Mouse (Mus musculus): ENCODE results near the gene Ly6g6c.

Gene Ly6g6c

DNA sequence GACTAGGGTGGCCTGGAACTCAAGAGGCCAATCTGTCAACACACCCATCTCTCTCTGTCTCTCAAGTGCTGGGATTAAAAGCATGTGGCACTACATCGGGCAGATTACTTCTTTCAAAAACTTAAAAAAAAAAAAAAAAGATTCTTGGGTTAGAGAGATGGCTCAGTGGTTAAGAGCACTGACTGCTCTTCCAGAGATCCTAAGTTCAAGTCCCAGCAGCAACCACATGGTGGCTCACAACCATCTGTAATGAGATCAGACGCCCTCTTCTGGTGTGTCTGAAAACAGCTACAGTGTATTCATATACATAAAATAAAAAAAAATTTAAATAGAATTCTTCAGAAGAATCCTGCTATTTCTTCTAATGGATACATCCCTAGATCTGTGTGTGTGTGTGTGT is 23.0 kb downstream of the Ly6g6c start:
- no peak for DNase-seq

DNA sequence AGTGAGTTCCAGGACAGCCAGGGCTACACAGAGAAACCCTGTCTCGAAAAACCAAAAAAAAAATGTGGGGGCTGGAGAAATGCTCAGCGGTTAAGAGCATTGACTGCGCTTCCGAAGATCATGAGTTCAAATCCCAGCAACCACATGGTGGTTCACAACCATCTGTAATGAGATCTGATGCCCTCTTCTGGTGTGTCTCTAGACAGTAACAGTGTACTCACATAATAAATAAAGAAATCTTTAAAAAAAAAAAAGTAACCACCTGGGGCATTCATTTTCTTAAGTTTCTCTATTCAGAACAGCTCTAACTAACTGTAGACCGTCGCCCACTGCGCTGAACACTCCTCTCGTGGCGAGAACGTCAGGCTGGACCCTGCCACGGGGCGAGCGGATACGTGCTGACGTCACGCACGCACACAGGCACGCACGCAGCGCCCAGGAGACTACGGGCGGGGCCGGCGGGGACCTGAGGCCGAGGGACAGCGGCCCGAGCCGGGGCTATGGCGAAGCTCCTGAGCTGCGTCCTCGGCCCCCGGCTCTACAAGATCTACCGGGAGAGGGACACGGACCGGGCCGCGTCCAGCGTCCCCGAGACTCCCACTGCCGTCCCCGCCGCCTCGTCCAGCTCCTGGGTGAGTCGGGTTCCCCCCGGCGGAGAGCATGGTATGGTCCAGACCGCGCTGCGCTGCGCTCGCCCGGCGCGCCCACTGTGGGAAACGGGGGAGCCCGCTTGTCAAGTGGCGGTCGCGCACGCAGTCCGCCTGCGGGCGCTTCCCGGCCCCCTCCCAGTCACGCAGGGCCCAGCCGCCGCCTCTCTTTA is 23.8 kb downstream of the Ly6g6c start, which contains the start of gene Abhd16a:
Gene Abhd16a, plus strand, starts transcription at position 439 of the 820 bp plus-strand sequence.
- peak; percentile 97 for DNase-seq

DNA sequence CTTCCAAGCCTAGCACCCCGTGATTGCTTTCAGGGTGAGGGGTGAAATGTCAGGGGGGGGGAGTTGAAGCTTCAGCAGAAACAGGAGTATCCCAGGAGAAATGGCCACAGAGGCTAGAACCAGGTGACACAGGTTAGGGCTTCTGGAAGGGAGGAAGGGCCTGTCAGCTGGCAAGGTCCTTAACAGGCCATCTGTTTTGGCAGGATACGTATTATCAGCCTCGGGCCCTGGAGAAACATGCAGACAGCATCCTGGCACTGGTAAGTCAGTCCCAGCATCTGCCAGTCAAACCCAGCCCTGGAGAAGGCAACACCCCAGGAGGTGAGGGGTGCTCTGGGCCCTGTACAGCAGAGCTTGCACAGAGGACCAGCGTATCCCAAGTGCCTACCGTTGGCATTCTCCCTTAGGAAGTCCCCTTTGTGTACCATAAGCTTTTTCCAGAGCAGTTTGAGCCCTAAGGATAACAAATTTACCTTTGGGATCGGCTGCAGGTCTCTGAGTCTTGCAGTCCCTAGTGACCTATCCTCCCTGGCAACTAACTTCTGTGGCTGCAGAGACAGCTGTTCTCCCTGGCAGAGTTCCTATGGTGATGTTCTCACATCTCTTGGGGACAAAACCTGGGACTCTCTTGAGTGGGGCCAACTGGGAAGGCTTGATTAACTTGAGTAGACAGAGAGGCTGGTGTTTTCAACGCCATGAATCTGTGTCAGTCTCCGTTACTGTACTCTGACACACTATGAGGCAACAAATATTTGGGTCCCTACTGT is 25.2 kb downstream of the Ly6g6c start:
- DNase-seq = peak; percentile 9

DNA sequence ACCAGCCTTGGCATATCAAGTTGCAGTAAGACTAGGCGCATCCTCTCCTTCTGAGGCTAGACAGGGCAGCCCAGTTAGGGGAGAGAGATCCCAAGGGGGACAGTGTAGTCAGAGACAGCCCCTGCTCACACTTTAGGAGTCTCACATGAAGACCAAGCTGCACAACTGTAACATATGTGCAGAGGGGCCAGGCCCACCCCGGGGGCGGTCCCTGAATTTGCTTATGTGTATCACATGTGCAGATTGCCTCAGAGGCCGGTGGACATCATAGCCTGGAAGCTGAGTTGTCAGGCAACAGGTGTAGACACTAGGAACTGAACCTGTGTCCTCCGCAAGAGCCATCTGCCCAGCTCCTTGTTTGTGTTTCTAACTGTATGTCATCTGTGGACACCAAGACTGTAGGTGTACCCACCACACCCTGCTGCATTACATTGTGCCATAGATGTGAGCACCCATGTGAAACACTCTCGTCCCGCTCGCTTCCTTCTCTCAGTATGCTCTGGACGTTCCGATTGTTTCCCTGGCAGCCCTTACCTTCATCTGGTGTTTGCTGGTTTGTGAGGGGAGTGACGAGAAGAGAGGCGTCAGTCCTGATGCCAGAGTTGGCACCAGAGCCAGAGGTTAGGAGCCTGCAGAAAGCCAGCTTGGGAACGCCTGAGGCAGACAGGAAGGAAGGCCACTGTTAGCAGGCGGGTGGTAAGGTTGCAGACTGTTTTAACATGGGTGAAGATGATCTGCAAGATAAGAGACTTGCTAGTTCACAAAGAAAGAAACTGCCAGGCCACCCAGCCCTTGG is 27.4 kb downstream of the Ly6g6c start:
- DNase-seq = no peak

DNA sequence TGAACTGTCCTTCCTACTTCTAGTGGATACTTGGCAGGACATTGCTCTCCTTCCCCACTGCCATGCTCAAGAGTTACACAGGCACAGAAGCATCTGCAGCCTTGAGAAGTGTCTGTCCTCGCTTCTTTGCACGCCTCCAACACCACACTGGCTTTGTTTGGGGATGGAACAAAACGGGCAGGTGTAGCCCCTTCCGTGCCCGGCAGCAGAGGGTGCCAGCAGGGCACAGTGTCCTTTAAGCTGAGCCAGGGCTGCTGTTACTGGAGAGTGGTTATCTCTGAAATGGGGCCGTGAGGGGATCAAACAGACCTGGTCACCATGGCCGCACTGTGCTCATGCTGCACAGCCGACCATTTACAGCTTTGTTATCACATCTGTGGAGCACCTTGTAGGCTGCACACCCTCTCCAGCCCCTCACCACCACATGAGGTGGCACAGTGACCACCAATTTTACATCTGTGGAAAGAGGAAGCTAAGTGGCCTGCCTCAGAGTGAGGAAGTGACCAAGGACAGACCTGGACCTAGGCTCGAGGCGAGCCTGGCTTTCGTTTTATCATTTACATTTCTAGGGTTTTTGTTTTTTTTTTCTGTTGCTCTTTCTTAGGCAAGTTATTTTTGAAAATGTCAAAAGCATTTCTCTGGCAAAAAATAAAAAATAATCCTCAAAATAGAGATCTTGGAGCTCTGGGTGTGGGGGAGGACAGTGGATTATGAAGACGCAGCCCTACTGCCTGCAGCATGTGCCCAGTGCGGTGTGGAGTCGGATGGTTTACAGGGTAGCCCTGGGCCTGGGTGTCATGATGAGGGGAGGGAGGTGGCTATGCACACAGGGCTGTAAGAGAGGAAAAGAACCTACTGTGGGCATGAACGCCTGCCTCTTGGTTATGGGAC is 29.5 kb downstream of the Ly6g6c start:
- no peak for DNase-seq

DNA sequence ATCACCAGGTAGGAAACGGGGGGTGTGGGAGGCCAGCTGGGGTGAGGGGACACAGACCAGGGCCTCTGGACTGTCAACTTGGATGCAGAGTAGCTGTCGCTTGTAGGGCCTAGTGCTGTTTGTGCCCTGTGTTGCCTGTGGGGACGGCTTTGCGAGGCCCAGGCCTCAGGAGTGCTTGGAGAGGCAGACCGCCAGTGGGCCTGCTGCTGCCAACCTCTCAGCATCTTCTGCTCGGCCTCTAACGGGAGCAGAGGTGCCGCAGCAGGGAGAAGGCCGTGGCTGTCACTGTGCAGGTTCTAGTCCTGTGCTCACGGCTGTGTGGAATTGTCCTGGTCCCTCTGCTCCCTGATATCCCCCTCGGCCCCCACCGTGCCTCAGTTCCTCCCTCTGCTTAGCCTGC is 31.4 kb downstream of the Ly6g6c start:
- DNase-seq = no peak

DNA sequence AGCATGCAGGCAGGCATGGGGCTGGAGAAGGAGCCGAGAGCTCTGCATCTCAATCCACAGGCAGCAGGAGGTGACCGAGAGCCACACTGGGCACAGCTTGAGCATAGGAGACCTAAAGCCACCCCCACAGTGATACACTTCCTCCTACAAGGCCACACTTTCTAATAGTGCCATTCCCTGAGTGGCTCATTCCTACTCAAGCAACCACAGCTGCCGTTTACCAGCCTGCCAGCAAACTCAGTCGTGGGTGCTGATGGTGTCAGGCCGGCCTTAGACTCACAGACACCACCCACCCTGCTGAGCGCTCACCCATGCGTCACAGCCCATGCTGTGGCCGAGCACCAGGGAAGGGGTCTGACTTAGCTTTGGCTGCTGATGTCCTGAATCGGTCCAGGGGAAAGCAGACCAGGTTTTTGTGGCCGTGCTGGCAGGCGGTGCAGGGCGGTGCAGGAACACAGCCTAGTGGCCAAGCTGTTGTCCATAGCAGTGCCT is 32.0 kb downstream of the Ly6g6c start:
- peak; percentile 26 for DNase-seq

DNA sequence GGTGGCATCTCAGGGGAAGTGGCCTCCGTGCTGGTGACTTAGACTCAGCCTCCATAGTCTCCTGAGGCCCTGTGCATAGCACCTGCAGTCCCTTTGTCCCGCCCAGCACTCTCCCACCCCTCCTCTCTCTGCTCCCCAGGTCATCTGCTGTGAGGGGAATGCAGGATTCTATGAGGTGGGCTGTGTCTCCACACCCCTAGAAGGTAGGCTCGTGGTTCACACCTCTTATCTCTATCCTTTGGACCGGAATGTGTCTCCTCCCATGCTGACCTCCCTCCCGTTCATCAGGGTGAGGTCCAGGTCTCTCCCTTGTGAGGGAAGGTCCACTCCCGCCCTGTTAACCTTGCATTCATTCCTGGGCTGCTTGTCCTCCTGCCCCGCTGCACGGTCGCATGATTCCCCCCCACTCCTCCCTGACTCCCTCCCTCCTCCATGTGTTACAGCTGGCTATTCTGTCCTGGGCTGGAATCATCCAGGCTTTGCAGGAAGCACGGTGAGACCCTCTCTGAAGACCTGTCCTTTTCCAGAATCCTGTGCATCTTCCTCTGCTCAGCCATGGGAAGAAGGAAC is 35.1 kb downstream of the Ly6g6c start:
- DNase-seq = no peak

DNA sequence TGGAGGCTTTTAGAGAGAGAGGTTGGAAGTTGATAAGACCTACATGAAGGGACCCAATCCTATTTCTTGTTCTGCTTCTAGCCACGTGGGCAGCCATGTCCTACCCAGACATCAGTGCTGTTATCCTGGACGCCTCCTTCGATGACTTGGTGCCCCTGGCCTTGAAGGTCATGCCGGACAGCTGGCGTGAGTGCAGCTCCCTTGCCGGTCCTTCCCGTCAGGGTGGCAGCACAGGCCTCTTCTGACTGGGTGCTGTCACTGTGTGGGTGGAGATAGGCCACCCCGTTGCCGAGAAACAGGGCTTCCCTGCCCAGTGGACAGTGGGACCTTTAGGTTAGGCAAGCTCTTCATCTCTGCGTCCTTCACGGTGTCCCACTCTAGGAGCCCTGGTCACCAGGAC is 36.0 kb downstream of the Ly6g6c start:
- DNase-seq = no peak

DNA sequence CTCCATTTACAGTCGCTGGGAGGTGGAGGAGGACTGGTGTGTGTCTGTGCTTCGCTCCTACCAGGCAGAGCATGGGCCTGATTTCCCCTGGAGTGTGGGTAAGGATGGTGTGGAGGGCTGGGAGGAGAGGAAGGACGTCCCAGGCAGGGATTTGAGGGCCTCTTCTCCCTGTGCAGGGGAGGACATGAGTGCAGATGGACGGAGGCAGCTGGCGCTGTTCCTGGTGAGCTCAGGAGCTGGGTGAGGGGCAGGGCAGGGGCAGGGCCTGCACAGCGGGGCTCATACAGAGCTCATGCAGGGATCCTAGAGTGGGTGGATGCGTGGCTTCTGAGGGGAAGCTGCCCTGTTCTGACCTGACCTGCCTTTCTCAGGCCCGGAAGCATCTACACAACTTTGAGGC is 37.1 kb downstream of the Ly6g6c start:
- DNase-seq = no peak

DNA sequence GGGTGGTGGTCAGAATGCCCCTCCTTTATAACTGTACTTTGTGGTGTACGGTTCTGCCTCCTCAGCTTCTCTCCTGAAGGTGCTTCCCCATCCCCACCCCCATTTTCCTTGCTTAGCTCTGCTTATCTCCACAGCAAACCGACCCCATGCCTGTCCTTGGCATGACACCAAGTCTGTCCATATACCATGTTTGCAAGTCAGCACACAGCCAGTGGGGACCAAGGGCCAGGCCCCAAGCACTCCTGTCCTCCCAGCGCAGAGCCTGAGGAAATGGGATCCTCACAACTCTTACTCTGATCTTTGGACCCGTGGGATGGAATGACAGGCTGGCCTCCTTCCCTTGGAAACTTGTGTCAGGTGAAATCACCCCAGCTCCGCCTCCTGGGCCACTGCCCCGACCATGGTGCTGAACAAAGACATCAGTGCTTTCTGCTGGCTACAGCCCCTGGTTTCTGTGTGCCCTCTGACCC is 38.1 kb downstream of the Ly6g6c start:
- DNase-seq = peak; percentile 65

DNA sequence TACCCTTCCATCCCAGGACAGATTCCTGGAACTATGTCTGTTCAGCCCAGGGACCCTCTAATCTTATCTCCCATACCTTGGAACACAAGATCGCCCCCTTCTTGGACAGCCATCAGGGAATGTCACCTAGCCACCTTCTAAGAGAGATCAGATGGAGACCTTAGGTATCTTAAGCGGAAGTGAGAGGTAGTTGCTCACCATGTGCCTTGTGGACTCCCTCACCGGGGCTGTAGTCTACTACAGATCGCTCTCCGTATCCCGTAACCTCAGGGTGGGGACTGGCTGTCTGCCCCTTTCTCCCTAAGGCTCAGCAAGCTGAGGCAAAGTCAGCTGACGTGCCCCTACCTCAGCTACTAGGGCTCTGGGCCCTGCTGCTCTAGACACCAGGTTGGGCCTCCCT is 38.9 kb downstream of the Ly6g6c start:
- DNase-seq = no peak

DNA sequence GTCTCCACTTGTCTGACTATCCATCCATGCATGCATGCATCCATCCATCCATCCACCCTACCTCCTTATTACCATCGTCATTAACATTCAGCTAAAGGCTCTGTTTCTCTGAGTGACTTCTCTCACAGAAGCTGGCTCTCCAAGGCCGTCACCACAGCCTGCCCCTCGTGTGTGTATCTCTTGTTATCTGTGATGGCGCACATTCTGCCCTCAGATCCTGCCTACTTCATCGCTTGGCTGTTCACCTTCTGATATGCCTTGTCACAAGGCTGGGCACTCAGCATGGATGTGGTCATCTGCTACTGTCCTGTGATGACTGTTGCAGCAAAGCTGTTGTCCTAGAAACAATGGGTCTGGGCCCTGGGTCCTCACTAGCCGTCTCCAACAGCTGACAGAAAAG is 39.6 kb downstream of the Ly6g6c start:
- DNase-seq = no peak

DNA sequence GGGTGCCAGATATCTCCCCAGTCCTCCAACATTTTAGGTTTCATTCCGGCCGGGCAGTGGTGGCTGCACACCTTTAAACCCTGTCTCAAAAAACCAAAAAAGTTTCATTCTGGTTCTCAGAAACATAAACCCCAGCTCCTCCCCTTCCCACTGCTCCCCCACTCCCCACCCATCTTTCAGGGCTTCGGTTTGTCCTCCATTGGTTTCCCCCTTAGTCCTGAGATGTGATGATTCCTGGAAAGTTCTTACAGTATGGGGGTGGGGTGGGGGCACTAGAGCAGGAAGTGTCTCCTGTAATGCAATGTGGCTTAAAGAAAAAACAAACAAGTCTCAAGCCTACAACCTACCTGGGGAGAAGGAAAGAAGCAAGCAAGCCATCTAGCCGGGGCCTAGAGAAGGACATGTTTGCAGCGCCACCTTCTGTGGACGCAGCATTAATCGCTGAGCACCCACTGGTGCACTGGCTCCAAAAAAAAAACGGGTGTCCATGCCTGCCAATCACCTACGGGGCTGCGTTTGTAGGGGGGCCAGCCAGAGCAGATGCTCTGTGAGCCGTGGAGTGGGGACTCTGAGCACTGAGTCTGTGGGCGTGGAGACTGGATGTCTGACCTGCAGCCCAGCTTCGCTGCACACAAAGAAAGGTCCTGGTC is 40.7 kb downstream of the Ly6g6c start:
- peak; percentile 54 for DNase-seq

DNA sequence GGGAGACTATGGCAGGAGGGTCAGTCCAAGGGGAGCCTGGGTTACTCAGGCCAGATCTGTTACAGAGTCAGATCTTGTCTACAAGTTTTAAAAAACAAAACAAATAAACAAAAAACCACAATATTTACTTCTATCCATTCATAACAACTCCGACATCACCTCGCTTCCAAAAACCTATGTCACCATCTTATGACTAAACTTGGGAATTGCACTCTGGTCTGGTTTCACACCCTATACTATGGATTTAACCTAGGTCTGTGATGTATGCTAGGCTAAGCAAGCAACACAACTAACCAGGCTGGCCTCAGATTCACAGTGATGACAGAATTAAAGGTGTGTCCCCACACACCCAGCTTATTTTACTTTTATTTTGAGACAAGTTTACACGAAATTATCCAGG is 41.3 kb downstream of the Ly6g6c start:
- no peak for DNase-seq

DNA sequence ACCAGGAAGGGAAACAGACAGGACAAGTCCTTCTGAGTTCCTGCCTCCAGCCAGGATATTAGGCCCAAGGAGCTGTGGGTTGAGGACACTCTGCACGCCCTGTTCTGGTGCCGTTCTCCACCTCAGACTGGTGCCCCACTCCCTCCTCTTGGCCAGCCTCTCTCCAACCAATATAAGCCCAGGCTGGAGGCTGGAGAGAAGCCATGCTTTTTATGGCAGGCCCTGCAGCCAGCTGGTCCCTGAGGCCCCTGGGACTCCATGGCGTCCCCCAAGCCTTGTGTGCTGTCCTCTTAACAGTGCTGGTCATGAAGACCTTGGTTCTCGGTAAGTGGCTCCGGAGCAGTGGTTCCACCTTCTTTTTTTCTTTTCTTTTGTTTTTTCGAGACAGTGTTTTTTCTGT is 42.9 kb downstream of the Ly6g6c start, which contains the start of gene Ly6g5c:
Gene Ly6g5c, plus strand, starts transcription at position 183 of the 400 bp plus-strand sequence.
- no peak for DNase-seq

DNA sequence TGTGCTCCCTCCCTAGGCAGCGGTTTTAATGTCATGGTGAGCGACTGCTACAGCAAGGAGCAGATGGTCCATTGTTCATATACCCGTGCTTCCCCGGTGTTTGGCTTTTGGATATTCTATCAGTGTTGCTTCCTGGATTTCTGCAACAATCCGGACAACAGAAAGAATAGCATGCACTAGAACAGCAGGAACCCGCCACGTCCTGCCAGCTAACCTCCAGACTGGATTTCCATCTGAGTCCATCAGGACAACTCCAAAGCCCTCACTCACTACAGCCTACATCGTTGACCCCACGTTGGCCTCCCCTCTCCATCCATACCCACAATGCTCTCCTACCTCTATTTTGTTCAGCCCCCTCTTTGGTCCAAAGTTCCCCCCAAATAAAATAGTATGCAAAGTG is 46.6 kb downstream of the Ly6g6c start:
- no peak for DNase-seq

DNA sequence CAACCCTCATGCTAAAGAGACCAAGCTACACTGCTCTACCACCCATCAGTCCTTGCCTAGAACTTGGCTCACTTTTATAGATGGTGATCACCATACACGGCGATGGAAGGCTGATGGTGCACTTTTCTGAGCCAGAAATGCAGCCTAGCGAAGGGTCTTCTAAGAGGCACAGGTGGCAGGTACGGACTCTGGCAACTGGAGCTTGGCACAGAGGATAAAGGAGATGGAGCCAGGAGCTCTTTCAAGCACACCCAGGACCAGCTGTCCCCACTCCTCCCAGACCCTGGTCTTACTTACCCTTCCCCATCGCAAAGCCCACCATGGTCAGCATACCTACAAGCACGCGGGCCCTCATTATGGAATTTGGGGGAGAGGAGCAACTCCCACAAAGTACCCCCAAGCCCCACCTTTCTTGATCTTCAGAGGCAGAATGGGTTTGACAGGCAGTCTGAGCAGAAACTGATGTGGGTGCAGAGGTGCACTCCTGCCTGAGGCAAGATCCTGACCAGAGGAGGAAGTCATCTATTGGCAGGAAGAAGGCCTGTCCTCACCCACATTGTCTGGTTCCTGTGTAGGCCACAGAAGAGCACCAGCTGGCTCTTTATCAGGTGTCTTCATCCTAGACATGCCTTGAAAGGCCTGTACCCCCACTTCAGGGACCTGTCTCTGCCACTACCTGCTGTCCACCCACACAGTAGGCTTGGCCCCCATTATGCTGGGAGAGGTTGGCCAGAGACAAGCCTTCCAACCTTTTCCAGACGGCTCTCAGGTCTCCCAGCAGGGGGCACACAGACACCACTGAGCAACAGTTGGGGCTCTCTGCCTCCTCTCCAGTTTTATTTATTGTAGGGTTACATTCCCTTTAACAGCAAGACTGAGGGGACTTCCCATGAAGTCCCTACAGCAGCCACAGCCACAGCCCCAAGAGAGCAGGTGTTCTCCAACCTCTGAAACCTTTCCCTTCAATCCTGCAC is 50.1 kb downstream of the Ly6g6c start, which contains the start of gene Ly6g5b:
Gene Ly6g5b, minus strand, starts transcription at position 383 of the 974 bp plus-strand sequence.
- DNase-seq = no peak

Measured in kidney, adult 18-20 months (tissue).